Mouse (Mus musculus) forebrain, embryonic 15.5 days (tissue): ENCODE measurements around the gene Wfdc21. TPM values are rescaled to one million over a fixed set of nuclear protein-coding genes. Genes with fewer than 3 reads are reported as not detected.

Experiments used
- ATAC-seq: fragments of 200-750 bp; cut with Nextera tagmentation; replicated peaks from 2 replicates; pipeline ENCODE4 v1.8.0; 2017; ENCODE audit warnings: mild to moderate bottlenecking, moderate TSS enrichment, moderate library complexity
- H3K27ac ChIP-seq: fragments of 300-500 bp; sonication (generic); replicated peaks from 2 replicates; pipeline ENCODE4 v1.5.1; 2015; ENCODE audit warnings: mild to moderate bottlenecking, inconsistent platforms
- H3K27me3 ChIP-seq: fragments of 300-500 bp; sonication (generic); 2 replicates; pipeline ENCODE4 v1.6.1; 2015; ENCODE audit warnings: inconsistent platforms
- H3K36me3 ChIP-seq: fragments of 300-500 bp; sonication (generic); 2 replicates; pipeline ENCODE4 v1.6.1; 2015; ENCODE audit warnings: mild to moderate bottlenecking, inconsistent platforms
- H3K4me1 ChIP-seq: fragments of 300-500 bp; sonication (generic); 2 replicates; pipeline ENCODE4 v1.6.1; 2015; ENCODE audit warnings: inconsistent platforms
- H3K4me2 ChIP-seq: fragments of 300-500 bp; sonication (generic); replicated peaks from 2 replicates; pipeline ENCODE4 v1.6.1; 2015; ENCODE audit warnings: mild to moderate bottlenecking, inconsistent platforms
- H3K4me3 ChIP-seq: fragments of 300-500 bp; sonication (generic); 2 replicates; pipeline ENCODE4 v1.5.1; 2015; ENCODE audit warnings: mild to moderate bottlenecking, inconsistent platforms
- H3K9ac ChIP-seq: fragments of 300-500 bp; sonication (generic); replicated peaks from 2 replicates; pipeline ENCODE4 v1.6.1; 2015; ENCODE audit warnings: mild to moderate bottlenecking, inconsistent platforms
- H3K9me3 ChIP-seq: fragments of 300-500 bp; sonication (generic); 2 replicates; pipeline ENCODE4 v1.6.1; 2016; ENCODE audit warnings: inconsistent platforms
- WGBS: fragments of 180-500 bp; shearing (Covaris S2); methylation state at CpG from one replicate; pipeline ENCODE4 v1.1.7; 2015; ENCODE audit warnings: mixed read lengths; 5-methylcytosine and 5-hydroxymethylcytosine counted together
- polyA plus RNA-seq: library from polyadenylated mRNA; unstranded; fragments of >200 nt; fragmentation: Nextera tagmentation; extraction: Ambion mirVana; gene quantifications from 2 replicates; pipeline ENCODE4 v1.2.1, GENCODE M21; 2015

Wfdc21 gene
- polyA plus RNA-seq, 1 experiment from 2014 or later = not detected

DNA sequence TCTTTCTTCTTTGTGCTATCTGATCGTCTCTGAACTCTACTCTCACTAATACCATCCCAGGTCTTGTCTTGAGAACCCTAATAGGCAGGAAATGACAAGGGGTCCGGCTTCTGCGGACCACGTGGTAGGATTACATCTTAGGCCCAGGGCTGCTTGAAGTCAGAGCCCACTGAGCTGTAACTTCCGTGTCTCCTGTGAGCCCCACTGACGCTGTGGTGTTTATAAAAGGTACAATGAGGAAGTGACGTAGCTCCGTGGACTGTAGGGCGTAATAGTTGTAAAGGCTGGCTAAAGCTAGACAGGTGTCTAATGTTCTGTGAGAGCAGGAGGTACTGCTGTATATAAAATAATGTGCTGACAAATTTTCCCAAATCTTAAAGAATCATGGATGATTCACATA lies 20.6 kb downstream of the Wfdc21 start:
- Histone ChIP-seq H3K9me3 (no peaks in the 10 kb centered on the region), H3K27ac (no peak overlapping the region), H3K4me2 (no peak overlapping the region), H3K36me3 (peaks cover 94% of the 10 kb centered on the region), H3K4me3 (no peak overlapping the region), H3K9ac (no peak overlapping the region), H3K27me3 (no peaks in the 10 kb centered on the region), H3K4me1 (no peaks in the 10 kb centered on the region)
- ATAC-seq = no peak
- 93% methylated on average over 9 of the region's 9 CpGs for WGBS

DNA sequence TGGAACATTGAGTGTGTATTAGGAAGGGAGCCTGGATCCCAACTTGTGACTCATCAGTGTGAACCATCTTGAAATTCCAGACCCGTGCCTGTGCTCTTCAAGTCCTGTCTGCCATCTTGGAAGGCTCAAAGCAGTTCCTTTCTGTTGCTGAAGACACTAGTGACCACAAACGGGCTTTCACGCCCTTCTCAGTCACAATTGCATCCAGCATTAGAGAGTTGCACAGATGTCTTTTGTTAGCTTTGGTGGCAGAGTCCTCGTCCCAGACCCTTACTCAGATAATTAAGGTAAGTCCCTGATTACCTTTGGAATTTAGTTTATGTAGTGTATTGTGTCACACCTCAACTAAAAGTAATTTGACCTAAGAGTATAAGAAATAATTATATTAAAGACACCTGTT lies 22.2 kb downstream of the Wfdc21 start:
- Histone ChIP-seq H3K9ac (no peak overlapping the region), H3K27me3 (no peaks in the 10 kb centered on the region), H3K27ac (no peak overlapping the region), H3K36me3 (peaks cover 94% of the 10 kb centered on the region), H3K9me3 (no peaks in the 10 kb centered on the region), H3K4me1 (no peaks in the 10 kb centered on the region), H3K4me3 (no peak overlapping the region), H3K4me2 (no peak overlapping the region)
- ATAC-seq = no peak
- WGBS = 91% methylated on average over 4 of the region's 4 CpGs

DNA sequence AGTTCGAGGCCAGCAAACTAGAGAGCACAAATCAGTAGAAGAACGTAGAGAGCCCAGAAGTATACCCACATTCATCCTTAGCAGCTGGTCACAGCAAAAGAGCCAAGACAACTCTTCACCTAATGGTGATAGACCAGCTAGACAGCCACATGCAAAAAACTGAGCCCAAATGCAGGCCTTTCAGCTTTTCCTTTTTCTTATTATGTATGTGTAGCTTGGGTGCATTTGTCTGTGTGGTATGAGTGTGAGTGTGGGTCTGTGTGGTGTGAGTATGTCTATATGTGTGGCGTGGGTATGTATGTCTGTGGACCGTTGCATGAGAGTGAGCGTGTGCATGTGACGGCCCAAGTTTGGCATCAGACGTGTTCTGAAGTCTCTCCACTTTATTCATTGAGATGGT lies 24.3 kb downstream of the Wfdc21 start:
- H3K27ac ChIP-seq = no peak overlapping the region
- no peak overlapping the region for H3K9ac ChIP-seq
- H3K4me3 ChIP-seq = no peak overlapping the region
- peaks cover 92% of the 10 kb centered on the region for H3K36me3 ChIP-seq
- H3K4me2 ChIP-seq = no peak overlapping the region
- WGBS = 94% methylated on average over 7 of the region's 7 CpGs
- no peaks in the 10 kb centered on the region for H3K9me3 ChIP-seq
- ATAC-seq = no peak
- H3K27me3 ChIP-seq = no peaks in the 10 kb centered on the region
- H3K4me1 ChIP-seq = no peaks in the 10 kb centered on the region

DNA sequence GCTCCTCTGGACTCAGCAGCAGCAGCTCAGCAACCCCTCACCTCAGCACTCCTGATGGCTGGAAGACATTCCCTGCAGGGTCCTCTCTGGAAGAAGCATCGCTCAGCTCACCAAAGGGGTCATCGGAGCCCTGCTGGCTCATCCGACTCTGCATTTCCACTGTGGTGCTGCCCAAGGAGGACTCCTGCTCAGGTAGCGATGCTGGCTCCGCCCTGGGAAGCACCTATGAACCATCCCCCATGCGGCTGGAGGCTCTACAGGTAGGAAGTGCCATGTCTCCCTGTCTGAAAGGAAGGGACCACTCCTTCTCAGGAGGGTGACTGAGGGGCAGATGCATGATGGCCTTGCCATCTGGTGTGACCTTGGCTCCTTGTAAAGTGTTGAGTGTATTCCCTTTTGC lies 25.6 kb downstream of the Wfdc21 start:
- Histone ChIP-seq H3K4me1 (no peaks in the 10 kb centered on the region), H3K9ac (no peak overlapping the region), H3K27ac (no peak overlapping the region), H3K27me3 (no peaks in the 10 kb centered on the region), H3K4me3 (no peak overlapping the region), H3K36me3 (peaks cover 92% of the 10 kb centered on the region), H3K4me2 (no peak overlapping the region), H3K9me3 (no peaks in the 10 kb centered on the region)
- WGBS = 93% methylated on average over 6 of the region's 6 CpGs
- ATAC-seq = no peak

DNA sequence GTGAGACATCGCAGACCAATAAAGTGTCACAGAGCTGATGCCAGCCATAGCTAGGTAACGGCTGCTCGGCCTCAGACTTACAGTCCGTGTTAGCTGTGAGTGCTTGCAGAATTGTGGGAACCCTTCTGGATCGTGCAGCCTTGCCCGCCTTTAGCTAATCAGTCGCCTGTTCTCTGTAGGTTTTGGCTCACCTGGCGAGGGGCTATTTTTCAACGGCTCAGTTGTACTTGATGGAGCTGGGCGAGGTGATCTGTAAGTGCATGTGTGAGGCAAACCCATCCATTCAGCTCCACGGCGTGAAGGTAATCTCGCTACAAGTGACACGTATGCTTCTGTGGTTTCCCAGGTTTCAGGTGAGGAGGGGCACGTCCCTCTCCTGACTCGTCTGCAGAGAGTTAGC lies 27.0 kb downstream of the Wfdc21 start:
- Histone ChIP-seq H3K4me3 (no peak overlapping the region), H3K4me2 (no peak overlapping the region), H3K27ac (no peak overlapping the region), H3K9ac (no peak overlapping the region), H3K27me3 (no peaks in the 10 kb centered on the region), H3K9me3 (no peaks in the 10 kb centered on the region), H3K36me3 (peaks cover 86% of the 10 kb centered on the region), H3K4me1 (no peaks in the 10 kb centered on the region)
- WGBS = 96% methylated on average over 16 of the region's 16 CpGs
- ATAC-seq = no peak

DNA sequence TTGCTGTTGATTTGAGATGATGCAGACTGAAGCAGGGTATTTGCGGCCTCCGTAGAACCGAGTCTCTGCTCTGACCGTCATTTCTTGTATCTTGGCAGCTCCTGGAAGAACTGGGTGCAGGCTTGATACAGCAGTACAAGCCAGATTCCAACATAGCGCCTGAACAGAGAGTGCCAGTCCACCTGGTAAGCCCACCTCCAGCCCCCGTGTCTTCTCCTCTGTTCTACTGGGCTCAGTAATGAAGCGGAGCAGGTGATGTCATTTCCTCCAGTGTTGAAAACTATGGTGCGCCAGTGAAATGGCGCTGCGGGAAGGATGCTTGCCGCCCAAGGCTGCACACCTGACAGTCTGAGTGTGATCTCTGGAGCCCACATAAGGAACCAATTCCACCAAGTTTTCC lies 27.6 kb downstream of the Wfdc21 start:
- H3K27ac ChIP-seq = no peak overlapping the region
- H3K27me3 ChIP-seq = no peaks in the 10 kb centered on the region
- no peak overlapping the region for H3K9ac ChIP-seq
- H3K4me3 ChIP-seq = no peak overlapping the region
- no peaks in the 10 kb centered on the region for H3K4me1 ChIP-seq
- no peak overlapping the region for H3K4me2 ChIP-seq
- no peak for ATAC-seq
- 95% methylated on average over 11 of the region's 11 CpGs for WGBS
- peaks cover 86% of the 10 kb centered on the region for H3K36me3 ChIP-seq
- no peaks in the 10 kb centered on the region for H3K9me3 ChIP-seq

DNA sequence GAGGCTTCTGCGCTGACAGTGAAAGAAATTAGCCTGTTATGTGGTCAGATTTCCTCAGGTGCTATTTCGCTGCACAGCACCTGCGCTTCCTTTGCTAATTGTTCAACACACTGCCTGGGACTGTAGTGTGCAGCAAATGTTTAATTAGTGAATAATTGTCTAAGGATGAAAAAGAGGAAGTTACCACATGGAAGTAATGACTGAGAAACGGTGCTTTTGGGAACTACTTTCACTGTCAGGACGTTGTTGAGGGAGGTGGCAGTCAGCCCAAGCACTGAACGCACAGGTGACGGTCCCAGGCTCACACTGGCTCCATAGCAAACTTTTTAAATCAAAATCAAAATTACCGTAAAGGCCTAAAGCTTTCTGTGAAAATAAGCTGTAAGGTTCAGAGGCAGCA lies 30.1 kb downstream of the Wfdc21 start:
- Histone ChIP-seq H3K4me2 (no peak overlapping the region), H3K27me3 (no peaks in the 10 kb centered on the region), H3K27ac (no peak overlapping the region), H3K36me3 (peaks cover 91% of the 10 kb centered on the region), H3K9ac (no peak overlapping the region), H3K4me1 (no peaks in the 10 kb centered on the region), H3K9me3 (no peaks in the 10 kb centered on the region), H3K4me3 (no peak overlapping the region)
- no peak for ATAC-seq
- 87% methylated on average over 8 of the region's 8 CpGs for WGBS

DNA sequence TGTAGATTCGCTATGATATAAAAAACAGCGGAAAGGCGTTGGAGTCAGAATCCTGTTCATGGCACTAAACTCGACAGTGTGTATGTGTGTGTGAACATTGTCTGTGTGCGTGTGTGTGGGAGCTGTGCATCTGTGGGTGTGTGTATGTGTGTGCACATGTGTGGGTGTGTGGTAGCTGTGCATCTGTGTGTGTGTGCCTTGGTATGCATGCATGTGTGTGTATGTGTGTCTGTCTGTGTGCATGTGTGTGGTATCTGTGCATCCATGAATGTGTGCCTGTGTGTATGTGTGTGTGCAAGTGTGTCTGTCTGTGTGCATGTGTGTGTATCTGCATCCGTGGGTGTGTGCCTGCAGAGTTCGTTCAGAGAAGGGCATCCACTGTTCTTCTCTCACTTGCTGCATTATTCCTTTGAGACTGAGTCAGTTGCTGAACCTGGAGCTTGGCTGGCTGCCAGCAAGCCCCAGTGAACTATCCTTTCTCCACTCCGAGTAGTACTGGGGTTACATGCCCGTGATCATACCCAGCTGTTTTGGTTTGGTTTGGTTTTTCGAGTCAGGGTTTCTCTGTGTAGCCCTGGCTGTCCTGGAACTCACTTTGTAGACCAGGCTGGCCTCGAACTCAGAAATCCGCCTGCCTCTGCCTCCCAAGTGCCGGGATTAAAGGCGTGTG lies 37.3 kb downstream of the Wfdc21 start:
- no peak overlapping the region for H3K4me3 ChIP-seq
- H3K36me3 ChIP-seq = peaks cover 44% of the 10 kb centered on the region
- H3K9ac ChIP-seq = no peak overlapping the region
- H3K27ac ChIP-seq = no peak overlapping the region
- ATAC-seq = no peak
- H3K27me3 ChIP-seq = no peaks in the 10 kb centered on the region
- no peaks in the 10 kb centered on the region for H3K4me1 ChIP-seq
- WGBS = 76% methylated on average over 14 of the region's 14 CpGs
- no peaks in the 10 kb centered on the region for H3K9me3 ChIP-seq
- H3K4me2 ChIP-seq = no peak overlapping the region

DNA sequence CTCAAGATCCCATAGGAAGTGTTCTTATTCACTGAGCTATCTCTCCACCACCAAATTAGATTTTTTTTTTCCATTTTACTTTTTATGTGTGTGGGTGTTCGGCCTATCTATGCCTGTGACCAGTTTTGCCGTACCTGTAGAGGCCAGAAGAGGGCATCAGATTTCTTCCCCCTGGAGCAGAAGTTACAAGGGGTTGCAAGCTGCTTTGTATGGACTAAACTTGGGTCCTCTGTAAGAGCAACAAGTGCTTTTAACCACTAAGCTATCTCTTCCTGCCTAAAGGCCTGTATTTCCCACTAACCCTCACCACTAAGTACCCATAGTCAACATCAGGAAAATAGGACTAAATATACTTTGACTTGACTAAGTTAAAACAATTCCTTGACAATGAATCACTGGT lies 37.9 kb downstream of the Wfdc21 start:
- WGBS = 81% methylated on average over 2 of the region's 2 CpGs

DNA sequence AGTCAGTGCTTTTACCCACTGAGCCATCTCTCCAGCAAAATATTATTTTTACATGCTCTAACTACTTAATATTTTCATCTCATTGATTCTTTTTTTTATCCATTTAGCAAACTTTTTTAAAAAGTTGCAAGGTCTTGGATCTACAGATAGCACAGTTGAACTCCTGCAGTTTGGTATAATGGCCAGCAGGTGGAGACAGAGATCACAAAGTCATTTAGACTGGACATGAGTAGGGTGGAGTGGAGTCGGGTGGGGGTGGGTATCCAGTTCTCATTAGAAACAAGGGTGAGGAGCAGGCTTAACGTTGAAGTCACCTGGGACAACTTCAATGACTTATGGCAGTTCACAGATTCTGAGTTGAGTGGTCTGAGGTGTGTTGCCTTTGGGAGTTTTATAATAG lies 38.6 kb downstream of the Wfdc21 start:
- ATAC-seq = no peak
- H3K36me3 ChIP-seq = peaks cover 31% of the 10 kb centered on the region
- whole genome bisulfite sequencing = 12% methylated on average over 2 of the region's 2 CpGs
- no peaks in the 10 kb centered on the region for H3K9me3 ChIP-seq
- no peak overlapping the region for H3K9ac ChIP-seq
- no peak overlapping the region for H3K27ac ChIP-seq
- no peak overlapping the region for H3K4me2 ChIP-seq
- no peak overlapping the region for H3K4me3 ChIP-seq
- no peaks in the 10 kb centered on the region for H3K4me1 ChIP-seq
- no peaks in the 10 kb centered on the region for H3K27me3 ChIP-seq

More for the DNA sequence above, 37.9 kb downstream of the Wfdc21 start:
- Histone ChIP-seq H3K27me3 (no peaks in the 10 kb centered on the region), H3K27ac (no peak overlapping the region), H3K9me3 (no peaks in the 10 kb centered on the region), H3K4me2 (no peak overlapping the region), H3K4me3 (no peak overlapping the region), H3K9ac (no peak overlapping the region), H3K36me3 (peaks cover 38% of the 10 kb centered on the region), H3K4me1 (no peaks in the 10 kb centered on the region)
- no peak for ATAC-seq

DNA sequence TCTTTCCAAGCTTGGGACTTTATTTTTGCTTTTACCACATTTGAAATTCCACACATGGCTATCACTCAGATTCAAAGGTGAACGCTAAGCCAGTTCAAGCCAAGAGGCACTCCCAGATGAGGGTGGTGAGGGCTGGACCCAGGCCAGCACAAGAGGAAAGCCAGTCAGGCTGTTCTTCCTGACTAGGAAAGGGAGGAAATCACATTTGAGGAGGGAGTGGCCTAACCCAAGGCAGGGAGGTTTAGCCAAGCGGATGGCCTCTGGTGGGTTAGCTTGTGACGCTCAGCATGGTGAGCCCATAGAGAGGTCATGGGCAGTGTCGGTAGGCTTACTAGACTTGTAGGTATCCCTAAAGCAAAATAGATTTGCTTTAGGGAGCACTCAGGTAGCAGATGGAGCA lies 40.1 kb downstream of the Wfdc21 start:
- Histone ChIP-seq H3K9me3 (no peaks in the 10 kb centered on the region), H3K36me3 (peaks cover 16% of the 10 kb centered on the region), H3K27me3 (no peaks in the 10 kb centered on the region), H3K4me3 (no peak overlapping the region), H3K4me1 (no peaks in the 10 kb centered on the region), H3K9ac (no peak overlapping the region), H3K4me2 (no peak overlapping the region), H3K27ac (no peak overlapping the region)
- WGBS = 87% methylated on average over 4 of the region's 4 CpGs
- ATAC-seq = no peak

DNA sequence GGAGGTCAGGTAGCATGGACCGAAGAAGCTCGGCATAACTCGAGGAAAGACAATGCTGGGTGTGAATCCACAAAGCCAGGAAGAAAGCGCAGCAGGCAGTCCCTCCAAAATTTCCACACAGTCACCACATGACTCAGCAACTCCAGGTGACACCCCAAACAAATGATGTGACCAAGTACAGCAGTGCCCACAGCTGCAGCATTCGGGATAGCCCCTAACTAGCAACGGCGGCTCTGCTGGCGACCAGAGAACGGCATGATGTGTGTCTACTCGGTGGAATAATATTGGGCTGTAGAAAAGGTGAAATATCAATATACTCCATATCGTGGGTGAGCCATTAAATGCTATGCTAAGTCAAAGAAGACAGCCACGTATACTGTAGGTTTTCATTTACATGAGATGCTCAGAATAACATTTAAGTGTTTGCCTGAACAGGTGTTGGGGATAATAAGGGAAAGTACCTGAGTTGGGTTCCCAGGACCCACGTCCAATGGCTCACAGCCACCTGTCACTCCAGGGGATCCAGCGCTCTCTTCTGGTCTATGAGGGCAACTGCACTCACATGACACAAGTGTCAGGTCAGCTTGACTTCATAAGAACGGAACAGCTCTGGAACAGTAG lies 40.8 kb downstream of the Wfdc21 start:
- no peak overlapping the region for H3K27ac ChIP-seq
- no peaks in the 10 kb centered on the region for H3K9me3 ChIP-seq
- H3K27me3 ChIP-seq = no peaks in the 10 kb centered on the region
- no peak for ATAC-seq
- no peaks in the 10 kb centered on the region for H3K4me1 ChIP-seq
- H3K36me3 ChIP-seq = peaks cover 11% of the 10 kb centered on the region
- no peak overlapping the region for H3K4me3 ChIP-seq
- no peak overlapping the region for H3K9ac ChIP-seq
- WGBS = 84% methylated on average over 15 of the region's 15 CpGs
- no peak overlapping the region for H3K4me2 ChIP-seq

DNA sequence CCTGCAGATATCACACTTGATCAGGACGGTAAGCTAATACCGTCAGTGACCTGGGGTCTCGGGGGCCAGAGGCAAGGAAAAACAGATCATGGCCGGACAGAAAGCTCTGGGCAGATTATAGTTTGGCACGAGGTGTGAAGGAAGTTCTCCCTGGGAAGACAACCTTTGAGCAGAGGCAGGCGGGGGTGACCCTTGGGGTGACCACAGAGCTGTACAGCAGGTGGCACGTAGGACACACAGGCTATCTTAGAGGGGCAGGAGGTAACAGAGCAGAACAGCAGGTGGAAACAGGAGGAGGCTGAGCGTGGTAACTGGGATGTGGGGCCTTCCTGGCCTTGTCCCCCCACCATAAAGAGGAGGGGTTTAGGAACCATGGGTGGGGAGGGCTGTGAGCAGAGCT lies 41.6 kb downstream of the Wfdc21 start:
- H3K27me3 ChIP-seq = no peaks in the 10 kb centered on the region
- H3K4me3 ChIP-seq = no peak overlapping the region

More for the DNA sequence above, 41.6 kb downstream of the Wfdc21 start:
- H3K27ac ChIP-seq = no peak overlapping the region
- WGBS = 77% methylated on average over 8 of the region's 8 CpGs
- H3K36me3 ChIP-seq = peaks cover 4% of the 10 kb centered on the region
- no peak overlapping the region for H3K4me2 ChIP-seq
- H3K4me1 ChIP-seq = no peaks in the 10 kb centered on the region
- no peak overlapping the region for H3K9ac ChIP-seq
- ATAC-seq = no peak
- H3K9me3 ChIP-seq = no peaks in the 10 kb centered on the region
